Mouse (Mus musculus): ENCODE measurements around the gene Myh4. TPM values are rescaled to one million over a fixed set of nuclear protein-coding genes. Genes with fewer than 3 reads are reported as not detected.
A peak's percentile ranks its signal among the peaks of the same experiment; 100 is the strongest.

Myh4 gene
- polyA plus RNA-seq, 1 experiment from 2014 or later: not detected

DNA sequence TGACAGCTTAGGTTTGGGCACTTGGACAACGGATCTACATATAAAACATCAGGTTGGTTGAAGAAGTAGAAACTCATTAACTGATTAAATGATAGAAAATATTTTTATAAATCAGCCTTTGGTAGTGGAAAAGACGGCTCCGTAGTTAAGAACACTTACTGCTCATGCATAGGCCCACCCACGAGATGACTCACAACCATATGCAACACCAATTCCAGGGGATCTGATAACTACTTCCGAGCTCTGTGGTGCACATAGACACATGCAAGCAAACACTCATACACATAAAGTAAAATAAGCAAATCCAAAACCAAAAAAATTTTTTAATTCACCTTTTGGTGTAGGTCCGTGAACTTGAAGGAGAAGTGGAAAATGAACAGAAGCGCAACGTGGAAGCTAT, 16.0 kb upstream of the Myh4 start:
- no peak overlapping the region for H3K27ac ChIP-seq (ENCODE audit: low read depth)
- ATAC-seq (ENCODE audit: insufficient read depth) (no peak), DNase-seq (no peak)
- no peak overlapping the region for H3K9ac ChIP-seq
- no peak overlapping the region for H3K4me2 ChIP-seq
- H3K36me3 ChIP-seq (ENCODE audit: insufficient read depth): no peaks in the 10 kb centered on the region
- no peak overlapping the region for H3K4me3 ChIP-seq (ENCODE audit: low read depth, low read length)
- H3K4me1 ChIP-seq (ENCODE audit: insufficient read depth): no peaks in the 10 kb centered on the region
- no peaks in the 10 kb centered on the region for H3K27me3 ChIP-seq (ENCODE audit: insufficient read depth, low read length)
- WGBS: 82% methylated on average over 8 of the region's 8 CpGs
- H3K9me3 ChIP-seq (ENCODE audit: low read depth, low read length): no peaks in the 10 kb centered on the region
- TF ChIP-seq CTCF (IDR thresholded peaks at IDR 0.05; ENCODE audit: low read depth): no peak

GRCm38 (mm10) chr11:67224466-67224865, 13.4 kb upstream of the Myh4 start:
- no peak overlapping the region for H3K9ac ChIP-seq
- no peak for TF ChIP-seq CTCF (IDR thresholded peaks at IDR 0.05; ENCODE audit: low read depth)
- WGBS: 57% methylated on average over 3 of the region's 3 CpGs
- H3K27me3 ChIP-seq (ENCODE audit: insufficient read depth, low read length): no peaks in the 10 kb centered on the region
- H3K9me3 ChIP-seq (ENCODE audit: low read depth, low read length): no peaks in the 10 kb centered on the region
- no peaks in the 10 kb centered on the region for H3K36me3 ChIP-seq (ENCODE audit: insufficient read depth)
- H3K27ac ChIP-seq (ENCODE audit: low read depth): no peak overlapping the region
- no peaks in the 10 kb centered on the region for H3K4me1 ChIP-seq (ENCODE audit: insufficient read depth)
- H3K4me2 ChIP-seq: no peak overlapping the region
- no peak for ATAC-seq (ENCODE audit: insufficient read depth)
- H3K4me3 ChIP-seq (ENCODE audit: low read depth, low read length): no peak overlapping the region
- DNase-seq: no peak

GRCm38 (mm10) chr11:67228731-67229130, 9.1 kb upstream of the Myh4 start:
- no peak overlapping the region for H3K4me3 ChIP-seq (ENCODE audit: low read depth, low read length)
- H3K36me3 ChIP-seq (ENCODE audit: insufficient read depth): no peaks in the 10 kb centered on the region
- no peaks in the 10 kb centered on the region for H3K9me3 ChIP-seq (ENCODE audit: low read depth, low read length)
- no peak overlapping the region for H3K4me2 ChIP-seq
- no peaks in the 10 kb centered on the region for H3K4me1 ChIP-seq (ENCODE audit: insufficient read depth)
- no peak overlapping the region for H3K27ac ChIP-seq (ENCODE audit: low read depth)
- H3K9ac ChIP-seq: no peak overlapping the region
- DNase-seq (peak; percentile 5), ATAC-seq (ENCODE audit: insufficient read depth) (no peak)
- TF ChIP-seq CTCF (IDR thresholded peaks at IDR 0.05; ENCODE audit: low read depth): no peak
- WGBS: 73% methylated on average over 3 of the region's 3 CpGs
- H3K27me3 ChIP-seq (ENCODE audit: insufficient read depth, low read length): no peaks in the 10 kb centered on the region

DNA sequence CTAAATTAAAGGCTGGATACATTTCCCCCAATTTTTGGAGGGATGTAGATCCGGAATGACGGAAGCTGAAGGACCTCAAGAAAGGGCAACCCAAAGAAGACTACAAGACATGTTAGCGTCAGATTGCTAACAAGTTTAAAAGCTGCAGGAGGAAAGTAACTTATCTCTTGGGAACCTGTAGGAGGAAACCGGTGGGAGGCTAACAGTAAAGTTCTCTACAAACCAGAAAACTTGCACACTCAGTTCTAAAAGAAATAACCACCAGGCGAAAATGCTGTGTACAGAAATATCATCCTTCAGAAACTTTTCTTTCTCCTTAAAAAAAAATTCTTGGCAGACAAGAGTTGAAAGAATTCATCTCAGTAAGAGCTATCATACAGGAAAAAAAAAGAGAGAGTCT, 8.7 kb upstream of the Myh4 start:
- no peaks in the 10 kb centered on the region for H3K36me3 ChIP-seq (ENCODE audit: insufficient read depth)
- H3K4me2 ChIP-seq: no peak overlapping the region
- TF ChIP-seq CTCF (IDR thresholded peaks at IDR 0.05; ENCODE audit: low read depth): no peak
- no peaks in the 10 kb centered on the region for H3K4me1 ChIP-seq (ENCODE audit: insufficient read depth)
- DNase-seq (peak; percentile 9), ATAC-seq (ENCODE audit: insufficient read depth) (no peak)
- H3K4me3 ChIP-seq (ENCODE audit: low read depth, low read length): no peak overlapping the region
- H3K9me3 ChIP-seq (ENCODE audit: low read depth, low read length): no peaks in the 10 kb centered on the region
- H3K27ac ChIP-seq (ENCODE audit: low read depth): no peak overlapping the region
- WGBS: 74% methylated on average over 5 of the region's 5 CpGs
- H3K9ac ChIP-seq: no peak overlapping the region
- H3K27me3 ChIP-seq (ENCODE audit: insufficient read depth, low read length): no peaks in the 10 kb centered on the region

GRCm38 (mm10) chr11:67229946-67230345, 7.9 kb upstream of the Myh4 start:
- H3K27me3 ChIP-seq (ENCODE audit: insufficient read depth, low read length): no peaks in the 10 kb centered on the region
- DNase-seq: peak; percentile 39
- no peak overlapping the region for H3K9ac ChIP-seq
- no peak for TF ChIP-seq CTCF (IDR thresholded peaks at IDR 0.05; ENCODE audit: low read depth)
- no peak overlapping the region for H3K27ac ChIP-seq (ENCODE audit: low read depth)
- no peaks in the 10 kb centered on the region for H3K9me3 ChIP-seq (ENCODE audit: low read depth, low read length)
- H3K4me3 ChIP-seq (ENCODE audit: low read depth, low read length): no peak overlapping the region
- 75% methylated on average over 2 of the region's 2 CpGs for WGBS
- no peaks in the 10 kb centered on the region for H3K36me3 ChIP-seq (ENCODE audit: insufficient read depth)
- no peak for ATAC-seq (ENCODE audit: insufficient read depth)
- no peak overlapping the region for H3K4me2 ChIP-seq
- no peaks in the 10 kb centered on the region for H3K4me1 ChIP-seq (ENCODE audit: insufficient read depth)

- peak; percentile 59 for TF ChIP-seq CTCF (IDR thresholded peaks at IDR 0.05; ENCODE audit: low read depth)
- H3K9ac ChIP-seq: no peak overlapping the region
- no peak overlapping the region for H3K4me2 ChIP-seq
- WGBS: 64% methylated on average over 5 of the region's 5 CpGs
- no peaks in the 10 kb centered on the region for H3K27me3 ChIP-seq (ENCODE audit: insufficient read depth, low read length)
- no peak overlapping the region for H3K4me3 ChIP-seq (ENCODE audit: low read depth, low read length)
- DNase-seq (peak; percentile 81), ATAC-seq (ENCODE audit: insufficient read depth) (no peak)
- H3K9me3 ChIP-seq (ENCODE audit: low read depth, low read length): no peaks in the 10 kb centered on the region
- no peaks in the 10 kb centered on the region for H3K4me1 ChIP-seq (ENCODE audit: insufficient read depth)
- no peaks in the 10 kb centered on the region for H3K36me3 ChIP-seq (ENCODE audit: insufficient read depth)
- no peak overlapping the region for H3K27ac ChIP-seq (ENCODE audit: low read depth)
Observed at GRCm38 (mm10) chr11:67235639-67236358, 2.0 kb upstream of the Myh4 start.

GRCm38 (mm10) chr11:67236799-67237198, 1.0 kb upstream of the Myh4 start:
- Histone ChIP-seq H3K27ac (ENCODE audit: low read depth) (no peak overlapping the region), H3K9me3 (ENCODE audit: low read depth, low read length) (no peaks in the 10 kb centered on the region), H3K4me1 (ENCODE audit: insufficient read depth) (no peaks in the 10 kb centered on the region), H3K36me3 (ENCODE audit: insufficient read depth) (no peaks in the 10 kb centered on the region), H3K4me3 (ENCODE audit: low read depth, low read length) (no peak overlapping the region), H3K27me3 (ENCODE audit: insufficient read depth, low read length) (no peaks in the 10 kb centered on the region), H3K9ac (no peak overlapping the region), H3K4me2 (no peak overlapping the region)
- WGBS: 80% methylated on average over 9 of the region's 9 CpGs
- ATAC-seq (ENCODE audit: insufficient read depth) (no peak), DNase-seq (no peak)
- TF ChIP-seq CTCF (IDR thresholded peaks at IDR 0.05; ENCODE audit: low read depth): no peak
